Mouse (Mus musculus) myocyte (in vitro differentiated cells): ENCODE results near the gene N4bp2l2. TPM values are rescaled to one million over a fixed set of nuclear protein-coding genes. Genes with fewer than 3 reads are reported as not detected.

Experiments
- H3K27me3 ChIP-seq: one replicate; pipeline ENCODE4 v1.6.1; 2011; ENCODE audit not compliant: control insufficient read depth, insufficient read depth, insufficient read length
- H3K36me3 ChIP-seq: one replicate; pipeline ENCODE4 v1.6.1; 2011; ENCODE audit not compliant: control insufficient read depth, insufficient read depth
- H3K4me2 ChIP-seq: one replicate; pipeline ENCODE4 v1.6.1; 2011; ENCODE audit warnings: low read depth, control low read depth
- H3K4me3 ChIP-seq: one replicate; pipeline ENCODE4 v1.5.1; 2011; ENCODE audit warnings: mild to moderate bottlenecking, control low read depth, moderate library complexity
- H3K79me2 ChIP-seq: one replicate; pipeline ENCODE4 v1.6.1; 2011; ENCODE audit not compliant: control insufficient read depth, insufficient read depth
- H3ac ChIP-seq: one replicate; pipeline ENCODE4 v1.6.1; 2011; ENCODE audit not compliant: control insufficient read depth, insufficient read length
- CEBPB ChIP-seq: IDR thresholded peaks from 2 replicates; pipeline ENCODE4 v1.6.1; 2011; ENCODE audit warnings: mild to moderate bottlenecking, moderate library complexity; ENCODE audit not compliant: poor library complexity, insufficient read depth, severe bottlenecking
- E2F4 ChIP-seq: IDR thresholded peaks from one replicate; pipeline ENCODE4 v1.6.1; 2011; ENCODE audit warnings: mild to moderate bottlenecking, control low read depth, moderate library complexity; ENCODE audit not compliant: insufficient read depth
- MAX ChIP-seq: IDR thresholded peaks from one replicate; pipeline ENCODE4 v1.6.1; 2011; ENCODE audit warnings: low read depth, mild to moderate bottlenecking, control low read depth
- MYOD1 ChIP-seq, 3 experiments: IDR thresholded peaks; one replicate each; pipeline ENCODE4 v1.6.1; 2011; ENCODE audit warnings: control low read depth in 2 of 3, low read depth in 2 of 3, mild to moderate bottlenecking in 2 of 3, moderate library complexity in 1 of 3; ENCODE audit not compliant: insufficient read length in 2 of 3, control insufficient read depth in 1 of 3
- MYOG ChIP-seq, 3 experiments: IDR thresholded peaks; one replicate each; pipeline ENCODE4 v1.6.1; 2011; ENCODE audit warnings: control low read depth in 2 of 3, low read depth in 2 of 3, mild to moderate bottlenecking in 2 of 3; ENCODE audit not compliant: insufficient read length in 2 of 3, control insufficient read depth in 1 of 3, insufficient read depth in 1 of 3
- POLR2A ChIP-seq: IDR thresholded peaks from one replicate; pipeline ENCODE4 v1.6.1; 2011; ENCODE audit warnings: low read depth, mild to moderate bottlenecking, control low read depth, moderate library complexity; ENCODE audit not compliant: insufficient read length
- POLR2AphosphoS2 ChIP-seq: IDR thresholded peaks from one replicate; pipeline ENCODE4 v1.6.1; 2011; ENCODE audit warnings: low read depth, control low read depth; ENCODE audit not compliant: insufficient read length
- REST ChIP-seq: IDR thresholded peaks from one replicate; pipeline ENCODE4 v1.6.1; 2011; ENCODE audit warnings: mild to moderate bottlenecking, control low read depth, moderate library complexity; ENCODE audit not compliant: insufficient read depth, insufficient read length
- SRF ChIP-seq: IDR thresholded peaks from one replicate; pipeline ENCODE4 v1.6.1; 2011; ENCODE audit warnings: low read depth; ENCODE audit not compliant: control insufficient read depth, insufficient read length
- TCF12 ChIP-seq: IDR thresholded peaks from one replicate; pipeline ENCODE4 v1.6.1; 2011; ENCODE audit warnings: mild to moderate bottlenecking, control low read depth; ENCODE audit not compliant: poor library complexity, insufficient read depth, severe bottlenecking
- TCF3 ChIP-seq: IDR thresholded peaks from one replicate; pipeline ENCODE4 v1.6.1; 2011; ENCODE audit warnings: low read depth, control low read depth; ENCODE audit not compliant: insufficient read length
- USF1 ChIP-seq: IDR thresholded peaks from one replicate; pipeline ENCODE4 v1.6.1; 2011; ENCODE audit warnings: low read depth, mild to moderate bottlenecking, control low read depth, moderate library complexity
- polyA plus RNA-seq: library from polyadenylated mRNA; unstranded; fragments of >200 nt; fragmentation: generic; extraction: Trizol; gene quantifications from one replicate; pipeline ENCODE4 v1.2.1, GENCODE M21; 2012; ENCODE audit warnings: missing spikeins

The N4bp2l2 gene
- polyA plus RNA-seq, 1 experiment = 21.6 TPM

DNA sequence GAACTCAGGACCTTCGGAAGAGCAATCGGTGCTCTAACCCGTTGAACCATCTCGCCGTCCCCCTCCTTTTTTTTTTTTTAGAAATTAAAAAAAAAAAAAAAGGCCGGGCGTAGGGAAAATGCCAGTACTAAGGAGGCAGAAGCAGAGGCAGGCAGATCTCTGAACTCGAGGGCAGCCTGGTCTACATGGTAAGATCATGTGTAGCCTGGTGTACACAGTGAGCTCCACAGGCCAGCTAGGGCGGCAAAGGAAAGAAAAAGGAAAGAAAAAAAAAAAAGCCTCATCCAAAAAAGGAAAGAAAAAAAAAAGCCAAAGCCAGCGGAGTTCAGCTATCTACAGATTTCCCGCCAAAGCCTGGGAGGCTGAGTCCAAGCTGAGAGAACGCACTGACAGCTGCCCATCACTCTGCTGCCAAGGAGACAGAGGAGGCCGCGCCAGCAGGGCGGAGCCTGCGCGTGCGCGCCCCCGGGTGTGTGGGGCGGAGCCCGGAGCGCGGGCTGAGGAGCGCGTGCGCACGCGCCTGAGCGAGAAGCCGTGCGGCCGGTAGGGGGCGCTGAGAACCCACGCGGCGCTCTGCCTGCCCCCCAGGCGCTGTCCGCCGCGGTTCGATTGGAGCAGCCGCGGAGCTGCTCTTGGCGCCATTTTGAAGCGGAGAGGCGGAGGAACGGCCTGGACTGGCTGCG lies 7.3 kb upstream of the N4bp2l2 start, which contains the start of gene Pds5b:
TSS of gene Pds5b (plus strand) at position 587 of the 683 bp plus-strand sequence.
- Histone ChIP-seq H3ac (peak within 1 kb of the TSS; percentile 73), H3K79me2 (peaks cover 40% of the 10 kb centered on the region), H3K27me3 (no peaks in the 10 kb centered on the region), H3K4me3 (peak within 1 kb of the TSS; percentile 50), H3K36me3 (no peaks in the 10 kb centered on the region), H3K4me2 (peak within 1 kb of the TSS; percentile 83)
- TF ChIP-seq POLR2A (no peak), MYOG (IDR thresholded peaks at IDR 0.05; ENCODE audit: control insufficient read depth in 1 of 3, insufficient read depth in 1 of 3, insufficient read length in 2 of 3, low read depth in 2 of 3) (peak in 1 of 3 experiments; percentile 40), MYOD1 (IDR thresholded peaks at IDR 0.05; ENCODE audit: control insufficient read depth in 1 of 3, insufficient read length in 2 of 3, low read depth in 2 of 3) (peak in 1 of 3 experiments; percentile 26), E2F4 (no peak), TCF3 (no peak)

DNA sequence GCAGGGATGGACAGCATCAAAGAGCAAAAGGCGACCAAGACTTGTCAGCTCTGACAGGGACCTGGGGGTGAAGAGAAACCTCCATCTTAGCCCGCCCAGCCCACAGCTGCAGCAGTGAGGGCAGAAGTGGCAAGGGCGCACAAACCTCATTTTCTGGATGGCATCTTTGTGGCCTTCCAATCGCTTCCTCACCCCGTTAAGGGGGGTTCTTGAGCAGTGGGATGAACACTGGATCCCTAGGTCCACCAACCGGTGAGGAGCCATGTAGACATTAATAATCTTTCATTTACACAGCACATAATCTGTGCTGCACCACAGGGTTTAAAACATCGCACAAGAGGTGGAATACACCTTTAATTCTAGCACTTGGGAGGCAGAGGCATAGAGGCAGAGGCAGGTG lies 6.4 kb upstream of the N4bp2l2 start:
- Histone ChIP-seq H3ac (no peak overlapping the region), H3K27me3 (no peaks in the 10 kb centered on the region), H3K4me3 (no peak overlapping the region), H3K4me2 (no peak overlapping the region), H3K36me3 (no peaks in the 10 kb centered on the region), H3K79me2 (peaks cover 31% of the 10 kb centered on the region)
- TF ChIP-seq SRF (no peak), REST (no peak), E2F4 (no peak), POLR2A (no peak), POLR2AphosphoS2 (no peak), MYOG (IDR thresholded peaks at IDR 0.05; ENCODE audit: control insufficient read depth in 1 of 3, insufficient read depth in 1 of 3, insufficient read length in 2 of 3, low read depth in 2 of 3) (no peak), TCF12 (no peak), CEBPB (no peak), MAX (no peak), TCF3 (no peak), USF1 (no peak), MYOD1 (IDR thresholded peaks at IDR 0.05; ENCODE audit: control insufficient read depth in 1 of 3, insufficient read length in 2 of 3, low read depth in 2 of 3) (no peak)

DNA sequence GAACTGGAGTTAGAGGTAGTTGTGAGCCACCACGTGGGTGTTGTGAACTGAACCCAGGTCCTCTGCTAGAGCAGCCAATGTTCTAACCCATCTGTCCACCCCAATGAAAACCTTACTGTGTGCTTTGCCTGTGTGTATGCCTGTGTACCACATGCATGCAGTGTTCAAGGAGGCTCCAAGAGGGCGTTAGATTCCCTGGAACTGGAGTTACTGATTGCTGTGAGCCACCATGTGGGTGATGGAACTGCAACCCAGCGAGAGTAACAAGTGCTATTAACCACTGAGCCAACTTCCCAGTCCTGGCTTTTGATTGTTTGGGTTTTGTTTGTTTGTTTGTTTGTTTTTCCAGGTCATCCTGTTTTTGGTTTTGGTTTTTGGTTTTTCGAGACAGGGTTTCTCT lies 2.7 kb upstream of the N4bp2l2 start:
- Histone ChIP-seq H3K4me2 (no peak overlapping the region), H3K79me2 (peaks cover 14% of the 10 kb centered on the region), H3K36me3 (no peaks in the 10 kb centered on the region), H3ac (no peak overlapping the region), H3K27me3 (no peaks in the 10 kb centered on the region), H3K4me3 (no peak overlapping the region)
- TF ChIP-seq SRF = no peak
- no peak for TF ChIP-seq TCF3
- TF ChIP-seq E2F4 = no peak
- TF ChIP-seq POLR2A = no peak
- no peak for TF ChIP-seq USF1
- no peak for TF ChIP-seq REST
- TF ChIP-seq CEBPB = no peak
- TF ChIP-seq TCF12 = no peak
- no peak for TF ChIP-seq MAX
- TF ChIP-seq POLR2AphosphoS2 = no peak
- no peak for TF ChIP-seq MYOG (IDR thresholded peaks at IDR 0.05; ENCODE audit: control insufficient read depth in 1 of 3, insufficient read depth in 1 of 3, insufficient read length in 2 of 3, low read depth in 2 of 3)
- TF ChIP-seq MYOD1 (IDR thresholded peaks at IDR 0.05; ENCODE audit: control insufficient read depth in 1 of 3, insufficient read length in 2 of 3, low read depth in 2 of 3) = no peak

DNA sequence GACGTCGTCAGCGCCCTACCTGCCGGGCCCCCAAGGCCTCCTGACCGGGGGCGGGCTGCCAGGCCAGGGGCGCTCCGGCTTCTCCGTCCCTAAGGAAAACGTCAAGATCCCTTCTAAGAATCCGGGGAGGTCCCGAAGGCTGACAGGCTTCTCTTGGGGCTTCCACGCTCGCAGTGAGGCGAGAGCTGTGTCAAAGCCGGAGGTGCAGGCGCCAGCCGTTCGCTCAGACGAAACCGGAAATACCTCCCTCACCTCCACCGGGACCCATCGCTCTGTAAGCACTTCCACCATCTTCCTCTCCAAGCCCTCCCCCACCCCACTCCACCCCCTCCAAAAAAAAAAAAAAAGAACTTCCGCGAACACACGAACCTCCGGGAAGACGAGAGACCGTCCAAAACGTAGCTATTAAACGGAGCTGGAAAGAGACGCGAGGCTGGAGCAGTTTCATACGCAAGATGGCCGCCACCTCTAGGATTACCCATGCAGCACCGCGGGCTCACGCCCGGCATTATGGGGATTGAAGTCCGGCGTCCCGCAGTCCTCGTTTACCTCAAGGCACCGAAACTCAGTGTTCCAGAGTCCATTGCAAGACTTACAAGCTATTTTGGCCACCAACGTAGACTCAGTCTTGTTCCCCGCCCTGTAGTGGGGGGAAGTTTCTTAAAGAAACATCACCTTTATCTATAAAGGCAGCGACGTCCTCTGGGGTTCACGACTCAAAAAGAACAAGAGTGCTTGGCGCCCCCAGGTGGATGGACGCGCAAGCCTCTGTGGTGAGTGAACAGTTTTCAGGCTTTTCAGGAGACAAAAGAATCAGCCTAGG lies 640 bp downstream of the N4bp2l2 start:
- peak overlapping the region; percentile 93 for H3K4me3 ChIP-seq
- TF ChIP-seq MAX (no peak), TCF12 (no peak), CEBPB (no peak), MYOD1 (IDR thresholded peaks at IDR 0.05; ENCODE audit: control insufficient read depth in 1 of 3, insufficient read length in 2 of 3, low read depth in 2 of 3) (no peak), TCF3 (no peak), SRF (peak; percentile 47), POLR2A (peak; percentile 41)

More for the DNA sequence above, 640 bp downstream of the N4bp2l2 start:
- Histone ChIP-seq H3K27me3 (no peaks in the 10 kb centered on the region), H3K79me2 (peaks cover 46% of the 10 kb centered on the region), H3K36me3 (peaks cover 18% of the 10 kb centered on the region), H3ac (peak overlapping the region; percentile 74), H3K4me2 (peak overlapping the region; percentile 25)
